Mouse (Mus musculus) cerebellum, adult 2 months (tissue): Measurements from ENCODE around the gene 4930503B20Rik.

Experiments
- CTCF ChIP-seq: fragments of 200-500 bp; IDR thresholded peaks from 2 replicates; pipeline ENCODE4 v1.5.1; 2011; ENCODE audit warnings: low read depth, mild to moderate bottlenecking, control low read depth, low read length, moderate library complexity, borderline replicate concordance; ENCODE audit not compliant: insufficient read depth
- POLR2A ChIP-seq: fragments of 200-500 bp; IDR thresholded peaks from 2 replicates; pipeline ENCODE4 v1.6.1; 2011; ENCODE audit warnings: low read length, control low read depth, borderline replicate concordance; ENCODE audit not compliant: insufficient read depth

DNA sequence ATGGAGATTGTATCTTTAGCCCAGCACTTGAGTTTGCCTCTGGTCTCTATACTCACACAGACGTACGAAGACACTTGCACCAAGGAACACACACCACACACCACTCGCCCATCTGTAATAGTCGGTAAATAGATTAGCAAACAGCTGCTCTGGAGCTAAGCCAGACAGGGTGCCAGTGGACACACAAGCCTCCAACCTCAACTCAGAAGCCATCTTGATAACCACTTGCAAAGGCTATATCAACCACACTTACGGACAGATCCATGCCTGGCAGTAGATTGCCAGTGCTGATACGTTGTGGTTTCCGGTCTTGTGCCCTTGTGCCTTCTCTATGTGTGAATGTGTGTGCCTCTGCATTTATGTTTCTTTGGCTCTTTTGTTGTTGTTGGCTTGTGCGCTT is 35.3 kb upstream of the 4930503B20Rik start:
- TF ChIP-seq CTCF (no peak), POLR2A (no peak)
